Mouse (Mus musculus) kidney, postnatal 10 days (tissue): ENCODE measurements around the gene C9.
A peak's percentile ranks its signal among the peaks of the same experiment; 100 is the strongest.

ENCODE experiments used
- DNase-seq: peaks from one replicate; pipeline ENCODE4 v3.0.0; 2021; ENCODE audit warnings: mixed read lengths

The C9 gene

GRCm38 (mm10) chr15:6445135-6445534 lies at the start of gene C9:
TSS of gene C9 (plus strand) at chr15:6445327.
- DNase-seq: no peak

GRCm38 (mm10) chr15:6398211-6398610 lies 46.9 kb upstream of the C9 start:
- DNase-seq: no peak

GRCm38 (mm10) chr15:6398881-6399280 lies 46.2 kb upstream of the C9 start:
- DNase-seq: no peak

- DNase-seq: no peak
Measured at GRCm38 (mm10) chr15:6400115-6400514, 45.0 kb upstream of the C9 start.

- DNase-seq: no peak
Measured at GRCm38 (mm10) chr15:6402433-6402832, 42.7 kb upstream of the C9 start.

GRCm38 (mm10) chr15:6404172-6404571 lies 41.0 kb upstream of the C9 start:
- no peak for DNase-seq

GRCm38 (mm10) chr15:6406771-6407170 lies 38.4 kb upstream of the C9 start:
- DNase-seq: no peak

GRCm38 (mm10) chr15:6409031-6409430 lies 36.1 kb upstream of the C9 start:
- no peak for DNase-seq

- DNase-seq: no peak
Measured at GRCm38 (mm10) chr15:6410161-6410560, 35.0 kb upstream of the C9 start.

- DNase-seq: no peak
Measured at GRCm38 (mm10) chr15:6411334-6411733, 33.8 kb upstream of the C9 start.

- DNase-seq: no peak
Measured at GRCm38 (mm10) chr15:6415317-6415716, 29.8 kb upstream of the C9 start.

- no peak for DNase-seq
Measured at GRCm38 (mm10) chr15:6431777-6432176, 13.3 kb upstream of the C9 start.

GRCm38 (mm10) chr15:6432411-6432810 lies 12.7 kb upstream of the C9 start:
- DNase-seq: peak; percentile 88

- DNase-seq: no peak
Measured at GRCm38 (mm10) chr15:6435281-6435680, 9.8 kb upstream of the C9 start.

GRCm38 (mm10) chr15:6435773-6436172 lies 9.4 kb upstream of the C9 start:
- DNase-seq: peak; percentile 67

GRCm38 (mm10) chr15:6438685-6439084 lies 6.4 kb upstream of the C9 start:
- peak; percentile 45 for DNase-seq

- DNase-seq: no peak
Measured at GRCm38 (mm10) chr15:6444452-6444851, 675 bp upstream of the C9 start.

GRCm38 (mm10) chr15:6446181-6446580 lies 1.1 kb downstream of the C9 start:
- DNase-seq: no peak

- DNase-seq: no peak
Measured at GRCm38 (mm10) chr15:6448892-6449291, 3.8 kb downstream of the C9 start.

GRCm38 (mm10) chr15:6454461-6454860 lies 9.3 kb downstream of the C9 start:
- no peak for DNase-seq

- DNase-seq: no peak
Measured at GRCm38 (mm10) chr15:6461381-6461780, 16.3 kb downstream of the C9 start.

GRCm38 (mm10) chr15:6463361-6463923 lies 18.3 kb downstream of the C9 start:
- no peak for DNase-seq

- DNase-seq: no peak
Measured at GRCm38 (mm10) chr15:6466995-6467394, 21.9 kb downstream of the C9 start.

- DNase-seq: no peak
Measured at GRCm38 (mm10) chr15:6468845-6469244, 23.7 kb downstream of the C9 start.

GRCm38 (mm10) chr15:6469384-6469783 lies 24.3 kb downstream of the C9 start:
- DNase-seq: no peak

- DNase-seq: peak; percentile 31
Measured at GRCm38 (mm10) chr15:6483561-6483960, 38.4 kb downstream of the C9 start.
